Mouse (Mus musculus) E14TG2a.4 (cell line): Measurements from ENCODE around the gene 4921517D22Rik.

ENCODE experiments used
- H3K27me3 ChIP-seq: 2 replicates; pipeline ENCODE4 v1.6.1; 2014; ENCODE audit warnings: low read length, control low read depth; ENCODE audit not compliant: insufficient read depth
- H3K36me3 ChIP-seq: 2 replicates; pipeline ENCODE4 v1.6.1; 2014; ENCODE audit warnings: low read length, control low read depth; ENCODE audit not compliant: insufficient read depth
- H3K4me1 ChIP-seq: replicated peaks from 2 replicates; pipeline ENCODE4 v1.6.1; 2014; ENCODE audit warnings: low read depth, low read length, control low read depth
- H3K4me3 ChIP-seq: replicated peaks from 2 replicates; pipeline ENCODE4 v1.5.1; 2014; ENCODE audit warnings: mild to moderate bottlenecking, low read length
- H3K9me3 ChIP-seq: 2 replicates; pipeline ENCODE4 v1.6.1; 2014; ENCODE audit warnings: low read length, control low read depth
- CTCF ChIP-seq: conservative IDR thresholded peaks from 2 replicates; pipeline ENCODE4 v1.5.1; 2014; ENCODE audit warnings: low read length
- NANOG ChIP-seq: IDR thresholded peaks from 2 replicates; pipeline ENCODE4 v1.6.1; 2014; ENCODE audit warnings: borderline replicate concordance, low read length, mixed read lengths
- POU5F1 ChIP-seq: IDR thresholded peaks from 2 replicates; pipeline ENCODE4 v1.6.1; 2014; ENCODE audit warnings: low read length, borderline replicate concordance

Gene 4921517D22Rik

DNA sequence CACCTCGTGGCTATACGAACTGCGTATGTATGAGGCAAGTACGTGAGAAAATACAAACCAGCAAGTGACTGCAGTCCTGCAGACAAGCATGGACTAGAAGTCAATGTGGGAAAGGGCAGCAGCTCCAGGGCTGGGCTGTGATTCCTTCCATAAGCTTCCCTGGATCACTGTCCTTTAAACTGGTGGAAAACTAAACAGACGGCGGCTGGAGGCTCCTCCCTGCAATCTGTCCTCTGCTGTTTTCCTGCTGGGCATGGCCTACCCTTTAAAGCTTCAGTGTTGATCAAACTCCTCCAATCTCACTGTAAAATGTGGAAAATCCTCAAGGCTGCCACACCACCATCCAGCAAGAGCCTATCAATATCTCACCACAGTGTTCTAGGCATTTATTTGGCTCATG is 45.3 kb downstream of the 4921517D22Rik start:
- no peaks in the 10 kb centered on the region for H3K27me3 ChIP-seq
- H3K9me3 ChIP-seq = no peaks in the 10 kb centered on the region
- no peak overlapping the region for H3K4me3 ChIP-seq
- TF ChIP-seq POU5F1 = no peak
- no peak for TF ChIP-seq NANOG
- TF ChIP-seq CTCF = no peak
- H3K4me1 ChIP-seq = peaks cover 90% of the 10 kb centered on the region
- H3K36me3 ChIP-seq = peaks cover 65% of the 10 kb centered on the region

DNA sequence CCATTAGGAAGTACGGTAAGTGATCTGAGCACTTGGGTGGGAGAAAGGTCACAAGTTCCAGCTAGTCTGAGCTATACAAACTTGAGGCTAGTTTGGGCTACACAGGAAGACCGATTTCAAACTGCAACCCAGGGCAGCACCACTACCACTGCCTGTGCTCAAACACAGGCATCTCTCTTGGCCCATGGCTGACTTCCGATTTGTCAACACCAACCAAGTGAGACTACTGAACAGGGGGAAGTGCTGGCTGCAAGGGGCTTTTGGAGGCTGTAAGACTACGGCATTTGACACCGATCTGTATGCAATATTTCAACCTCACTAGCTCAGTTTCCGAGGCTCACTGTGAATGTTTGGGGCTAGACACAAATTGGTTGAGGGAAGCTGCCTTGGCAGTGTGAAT is 46.4 kb downstream of the 4921517D22Rik start:
- Histone ChIP-seq H3K27me3 (no peaks in the 10 kb centered on the region), H3K36me3 (peaks cover 64% of the 10 kb centered on the region), H3K4me3 (peak overlapping the region; percentile 8; the same call in 1 of the 2 replicates), H3K4me1 (peaks cover 78% of the 10 kb centered on the region), H3K9me3 (no peaks in the 10 kb centered on the region)
- TF ChIP-seq POU5F1 (no peak), NANOG (no peak), CTCF (no peak)

- H3K4me3 ChIP-seq = peak overlapping the region; percentile 21; the same call in 1 of the 2 replicates
- no peak for TF ChIP-seq POU5F1
- TF ChIP-seq NANOG = peak; percentile 76; the same call in 1 of the 2 replicates
Measured at GRCm38 (mm10) chr13:59646674-59647244, 47.1 kb downstream of the 4921517D22Rik start.

DNA sequence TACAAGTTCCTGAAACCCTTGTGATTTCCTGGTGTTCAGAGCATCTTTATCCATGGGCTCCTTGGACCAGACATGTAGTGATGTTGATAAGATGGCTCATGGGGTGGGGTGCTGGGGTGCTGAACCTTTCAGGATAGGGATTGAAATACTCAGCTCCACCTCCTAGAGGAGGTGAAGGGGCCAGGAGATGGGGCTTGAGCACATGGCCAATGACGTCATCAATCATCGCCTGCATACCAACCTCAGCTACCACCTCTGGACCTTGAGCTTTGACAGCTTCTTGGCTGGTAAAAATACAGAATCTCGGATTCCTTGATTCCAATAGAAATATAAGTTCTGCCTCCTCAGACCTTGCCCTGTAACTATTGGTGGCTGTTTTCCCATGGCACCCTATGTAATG is 48.4 kb downstream of the 4921517D22Rik start:
- TF ChIP-seq NANOG = no peak
- no peak for TF ChIP-seq POU5F1
- no peak for TF ChIP-seq CTCF
- Histone ChIP-seq H3K27me3 (no peaks in the 10 kb centered on the region), H3K9me3 (no peaks in the 10 kb centered on the region), H3K4me1 (peaks cover 58% of the 10 kb centered on the region), H3K4me3 (no peak overlapping the region; the same call in 1 of the 2 replicates), H3K36me3 (peaks cover 65% of the 10 kb centered on the region)

More at GRCm38 (mm10) chr13:59646674-59647244, 47.1 kb downstream of the 4921517D22Rik start:
- H3K9me3 ChIP-seq = no peaks in the 10 kb centered on the region
- H3K4me1 ChIP-seq = peaks cover 71% of the 10 kb centered on the region
- no peaks in the 10 kb centered on the region for H3K27me3 ChIP-seq
- peaks cover 63% of the 10 kb centered on the region for H3K36me3 ChIP-seq

DNA sequence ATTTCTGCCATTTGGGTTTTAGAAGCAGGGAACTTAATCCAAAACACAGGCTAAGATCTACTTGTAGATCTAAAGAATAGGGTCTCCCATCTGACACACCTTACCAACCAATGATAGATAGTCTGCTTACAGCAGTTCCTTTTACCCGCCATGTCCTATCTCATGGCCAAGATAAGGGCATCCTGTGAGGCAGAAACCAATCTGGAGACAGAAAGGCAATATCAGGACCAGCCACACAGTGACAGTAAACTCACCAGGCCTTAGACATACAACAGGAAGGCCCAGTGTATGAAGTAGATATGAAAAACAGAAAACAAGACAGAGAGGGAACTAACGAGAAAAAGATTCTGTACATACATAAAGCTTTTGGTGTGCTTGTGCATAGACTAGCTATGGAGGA is 51.1 kb downstream of the 4921517D22Rik start:
- TF ChIP-seq CTCF (no peak), POU5F1 (no peak), NANOG (no peak)
- Histone ChIP-seq H3K4me3 (no peak overlapping the region), H3K27me3 (no peaks in the 10 kb centered on the region), H3K9me3 (no peaks in the 10 kb centered on the region), H3K36me3 (peaks cover 68% of the 10 kb centered on the region), H3K4me1 (peaks cover 32% of the 10 kb centered on the region)

- TF ChIP-seq POU5F1 = no peak
- TF ChIP-seq CTCF = no peak
- TF ChIP-seq NANOG = no peak
- no peak overlapping the region for H3K4me3 ChIP-seq
- no peaks in the 10 kb centered on the region for H3K27me3 ChIP-seq
- H3K4me1 ChIP-seq = peaks cover 5% of the 10 kb centered on the region
- H3K9me3 ChIP-seq = no peaks in the 10 kb centered on the region
- peaks cover 86% of the 10 kb centered on the region for H3K36me3 ChIP-seq
Measured at GRCm38 (mm10) chr13:59640178-59640440, 53.8 kb downstream of the 4921517D22Rik start.

DNA sequence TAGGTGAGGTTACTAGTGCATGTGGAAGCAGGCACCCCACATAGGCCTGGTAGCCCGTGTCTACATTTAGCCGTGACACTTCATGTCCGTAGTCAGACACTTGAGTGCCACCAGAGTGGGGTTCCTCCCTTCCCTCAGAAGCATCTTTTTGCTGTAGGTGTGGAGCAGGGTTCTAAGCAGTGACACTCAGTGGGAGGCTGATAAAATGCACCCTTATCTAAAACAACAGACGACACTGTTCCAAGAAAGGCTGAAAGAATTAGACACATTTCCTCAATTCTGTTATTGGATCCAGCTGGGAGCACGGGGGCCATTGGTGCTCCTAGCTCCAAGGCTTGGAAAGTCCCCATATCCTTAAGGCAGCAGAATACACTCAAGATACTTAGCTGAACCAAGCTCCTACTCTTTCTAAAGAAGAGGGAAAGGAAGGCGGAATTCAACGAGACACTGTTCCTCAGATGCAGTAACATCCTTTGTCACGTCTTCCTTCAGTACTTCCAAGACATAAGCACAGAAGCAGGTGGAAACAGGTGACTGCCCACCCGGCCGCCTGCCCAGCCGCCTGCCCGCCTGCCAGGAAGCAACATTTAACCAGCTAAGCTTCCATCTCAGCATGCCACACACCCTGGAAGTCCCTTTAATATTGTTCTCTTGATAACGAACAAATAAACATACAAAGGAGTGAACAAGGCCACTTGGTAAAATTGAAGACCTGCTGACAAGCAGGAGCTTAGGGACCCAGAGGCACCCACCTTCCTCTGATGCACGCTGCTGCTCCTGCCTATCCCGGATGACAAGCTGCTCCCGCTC is 54.3 kb downstream of the 4921517D22Rik start:
- TF ChIP-seq NANOG = no peak
- TF ChIP-seq POU5F1 = no peak
- no peak for TF ChIP-seq CTCF
- H3K27me3 ChIP-seq = no peaks in the 10 kb centered on the region
- no peaks in the 10 kb centered on the region; the same call in 1 of the 2 replicates for H3K4me1 ChIP-seq
- no peak overlapping the region for H3K4me3 ChIP-seq
- H3K9me3 ChIP-seq = no peaks in the 10 kb centered on the region
- peaks cover 86% of the 10 kb centered on the region for H3K36me3 ChIP-seq

- Histone ChIP-seq H3K36me3 (peaks cover 97% of the 10 kb centered on the region), H3K9me3 (no peaks in the 10 kb centered on the region)
Measured at GRCm38 (mm10) chr13:59637800-59638199, 56.1 kb downstream of the 4921517D22Rik start.

More at GRCm38 (mm10) chr13:59637800-59638199, 56.1 kb downstream of the 4921517D22Rik start:
- no peaks in the 10 kb centered on the region for H3K27me3 ChIP-seq
- peaks cover 6% of the 10 kb centered on the region for H3K4me1 ChIP-seq
- no peak overlapping the region for H3K4me3 ChIP-seq
- no peak for TF ChIP-seq CTCF
- no peak for TF ChIP-seq NANOG
- no peak for TF ChIP-seq POU5F1
